In the genomic region with DNA sequence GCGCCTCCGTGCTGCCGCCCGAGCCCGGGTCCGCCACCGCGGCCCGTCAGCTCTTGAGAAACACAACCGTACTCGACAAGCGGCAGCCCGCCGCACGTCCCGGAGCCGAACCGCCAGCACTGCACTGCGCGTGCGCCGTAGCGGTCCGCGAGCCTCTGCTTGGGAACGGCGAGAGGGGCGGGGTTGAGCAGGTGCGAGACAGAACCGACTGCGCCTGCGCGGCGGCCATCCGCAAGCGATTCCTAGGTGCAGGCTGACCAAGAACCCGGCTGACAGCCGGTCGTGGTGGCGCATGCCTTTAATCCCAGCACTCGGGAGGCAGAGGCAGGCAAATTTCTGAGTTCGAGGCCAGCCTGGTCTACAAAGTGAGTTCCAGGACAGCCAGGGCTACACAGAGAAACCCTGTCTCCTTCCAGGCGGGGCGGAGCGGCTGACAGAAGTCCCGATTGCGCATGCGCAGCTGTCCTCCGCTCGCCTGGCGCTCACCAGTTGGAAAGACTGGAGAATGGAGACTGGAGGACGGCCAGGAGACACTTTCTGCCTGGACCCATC, we compare ENCODE assay signal across 8 mouse cellular contexts. TPM values are rescaled to one million over a fixed set of nuclear protein-coding genes. Genes with fewer than 3 reads are reported as not detected.
A peak's percentile ranks its signal among the peaks of the same experiment; 100 is the strongest.
DNase-seq lines count a peak whose midpoint lies in the region; ATAC-seq lines count a peak whose summit lies in the region.

Gene Rfxap (minus strand): TSS at position 126 of the 552 bp plus-strand sequence.

- 0% methylated on average over 52 of the region's 52 CpGs for WGBS in hindbrain, embryonic 12.5 days

- peak; percentile 98 for DNase-seq in NIH3T3 (ENCODE audit: low read depth)
- peak; percentile 99 for DNase-seq in cerebellum, postnatal 10 days
- DNase-seq in frontal cortex, postnatal 10 days (ENCODE audit: low spot score in 2 of 2) = peak; percentile 88 to 94
- peak; percentile 95 to 97 for DNase-seq in layer of hippocampus, postnatal 14 days (ENCODE audit: low spot score in 2 of 2)
- DNase-seq in lung, postnatal 14 days = peak; percentile 97
- peak; percentile 92 for DNase-seq in retina, adult 2 months (ENCODE audit: low read depth, low spot score)
- DNase-seq in thymus, postnatal 36 days = peak; percentile 95 to 96

- peaks cover 12% of the 10 kb centered on the region for H3K36me3 ChIP-seq in hindbrain, embryonic 12.5 days

- peak within 1 kb of the TSS; percentile 96 for H3K27ac ChIP-seq in hindbrain, embryonic 12.5 days

- peak; percentile 95 for ATAC-seq in hindbrain, embryonic 12.5 days (ENCODE audit: low FRiP score)

- H3K9ac ChIP-seq in hindbrain, embryonic 12.5 days = peak within 1 kb of the TSS; percentile 89

- H3K4me2 ChIP-seq in hindbrain, embryonic 12.5 days (replicated peaks) = peak within 1 kb of the TSS; percentile 95

- H3K4me3 ChIP-seq in hindbrain, embryonic 12.5 days = peak within 1 kb of the TSS; percentile 87

- H3K9me3 ChIP-seq in hindbrain, embryonic 12.5 days (replicated peaks) = no peaks in the 10 kb centered on the region

- peaks cover 22% of the 10 kb centered on the region for H3K4me1 ChIP-seq in hindbrain, embryonic 12.5 days

- H3K27me3 ChIP-seq in hindbrain, embryonic 12.5 days = no peaks in the 10 kb centered on the region

RNA-seq across cellular contexts. Expression of gene Rfxap, which starts in this region (rescaled TPM):
- 67.9 and 69.0 TPM in 2 replicates for polyA plus RNA-seq in hindbrain, embryonic 12.5 days (2016; fragmentation: Nextera tagmentation; extraction: Ambion mirVana)
- total RNA-seq in layer of hippocampus, postnatal 14 days (2021) = 10 to 100 TPM; 56.9 to 59.2 TPM

Comparison
In these comparisons a context has a peak if more than half of its experiments do, and no peak if none do; other contexts are left out.
1. Peak in every context shown above with its lines: DNase-seq, ATAC-seq, H3K4me3 ChIP-seq and H3K27ac ChIP-seq.